Mouse (Mus musculus) layer of hippocampus, postnatal 10 days (tissue): ENCODE measurements around the gene Smpd3. TPM values are rescaled to one million over a fixed set of nuclear protein-coding genes. Genes with fewer than 3 reads are reported as not detected.
A peak's percentile ranks its signal among the peaks of the same experiment; 100 is the strongest.

ENCODE experiments used
- DNase-seq, 2 experiments: peaks; one replicate each; pipeline ENCODE4 v3.0.0; 2021; ENCODE audit warnings: low spot score in 2 of 2
- total RNA-seq, 2 experiments: library from RNA; stranded (reverse); gene quantifications; 2 replicates each; pipeline ENCODE4 v1.2.3; 2021

Smpd3 gene
- total RNA-seq, 2 experiments from 2014 or later = 124 to 127 TPM

GRCm38 (mm10) chr8:106232751-106233150 is 105.0 kb downstream of the Smpd3 start:
- no peak for DNase-seq

GRCm38 (mm10) chr8:106231536-106231935 is 106.3 kb downstream of the Smpd3 start:
- no peak for DNase-seq

DNA sequence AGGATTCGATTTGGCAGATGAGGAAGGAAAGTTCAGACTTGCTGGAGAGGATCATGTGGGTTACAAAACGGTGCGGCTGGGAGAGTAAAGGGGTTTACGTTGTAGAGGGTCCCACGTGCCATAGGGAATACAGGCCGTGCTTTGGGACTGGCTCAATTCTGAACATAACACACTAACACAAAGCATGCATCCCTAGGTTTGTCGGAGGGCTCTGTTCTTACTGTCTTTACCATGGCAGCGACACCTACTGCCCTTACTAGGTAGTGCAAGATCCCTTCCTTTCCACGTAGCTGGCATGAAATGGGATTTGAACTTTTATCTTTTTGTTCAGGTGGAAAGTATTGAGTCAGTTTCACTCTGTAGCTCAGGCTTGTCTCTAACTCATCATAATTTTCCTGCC is 111.2 kb downstream of the Smpd3 start:
- peak; percentile 62 to 64 for DNase-seq

DNA sequence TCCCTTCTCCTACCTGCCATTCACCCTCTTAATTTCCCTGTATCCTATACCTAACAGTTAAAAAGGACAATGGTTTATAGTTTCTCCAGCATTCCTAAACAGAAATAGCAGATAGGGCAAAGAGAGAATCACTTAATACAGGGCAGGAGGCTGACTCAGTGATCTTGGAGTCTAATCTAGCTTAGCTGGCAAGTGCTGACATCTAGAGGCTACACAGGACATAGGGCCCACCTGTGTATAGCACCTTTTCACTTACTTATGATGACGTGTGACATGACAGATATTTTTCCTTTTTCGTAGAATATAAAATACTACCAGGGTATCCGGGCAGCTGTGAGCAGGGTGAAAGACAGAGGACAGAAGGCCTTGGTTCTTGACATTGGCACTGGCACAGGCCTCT is 118.2 kb downstream of the Smpd3 start:
- DNase-seq = no peak

- DNase-seq = no peak
Measured at GRCm38 (mm10) chr8:106213959-106214358, 123.8 kb downstream of the Smpd3 start.

DNA sequence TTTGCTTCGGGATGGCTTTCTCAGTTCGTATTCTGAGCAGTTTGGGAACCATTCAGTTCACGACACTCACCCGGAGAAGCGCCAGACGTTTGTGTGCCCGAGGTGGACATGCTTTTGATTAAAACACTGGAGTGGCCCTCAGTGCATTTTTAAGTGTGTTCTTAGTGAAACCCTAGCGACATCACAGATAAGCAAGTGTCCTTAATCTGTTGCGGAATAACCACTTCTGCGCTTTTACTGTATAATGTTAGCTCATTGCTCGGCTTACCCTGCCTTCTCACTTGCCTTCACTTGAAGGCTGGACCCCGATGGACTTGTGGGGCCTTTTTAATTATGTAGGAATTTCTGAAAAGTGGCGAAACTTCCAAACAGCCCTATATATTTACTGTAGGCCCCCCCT is 126.4 kb downstream of the Smpd3 start:
- no peak for DNase-seq

- peak; percentile 93 to 96 for DNase-seq
Measured at GRCm38 (mm10) chr8:106210821-106211345, 126.9 kb downstream of the Smpd3 start, which contains the start of the genes Slc7a6os and Prmt7. Gene Slc7a6os, minus strand, starts transcription at chr8:106210935. Gene Prmt7, plus strand, starts transcription at chr8:106210936.

DNA sequence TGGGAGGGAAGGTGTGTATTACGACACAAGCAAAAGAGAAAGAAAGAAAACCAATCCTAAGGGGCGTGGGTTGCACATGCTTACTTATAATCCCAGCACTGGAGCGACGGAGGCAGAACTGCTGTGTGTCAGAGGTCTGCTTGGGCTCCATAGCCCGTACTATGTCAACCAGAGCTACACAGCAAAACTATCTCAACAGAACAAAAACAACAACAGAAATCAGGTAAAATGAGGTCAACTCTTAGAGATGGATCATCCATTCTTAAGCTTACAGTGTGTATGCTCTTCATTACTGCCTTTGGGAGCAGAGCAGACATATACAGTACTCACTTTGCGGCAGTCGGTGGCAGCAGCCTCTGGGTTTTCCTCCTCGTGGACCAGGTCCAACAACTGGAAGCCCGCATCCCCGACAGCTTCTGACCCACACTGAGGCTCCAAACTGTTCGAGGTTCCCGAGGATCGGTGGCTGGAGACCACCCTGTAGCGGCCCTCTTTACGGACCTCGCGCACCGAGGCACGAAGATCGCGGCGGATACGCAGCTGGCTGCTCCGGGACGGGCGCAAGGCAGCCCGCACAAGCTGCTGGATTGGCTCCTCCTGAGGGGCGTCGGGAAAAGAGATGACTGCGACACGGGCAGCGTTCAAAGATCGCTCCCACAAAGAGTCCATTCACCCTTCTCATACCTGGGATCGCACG is 127.6 kb downstream of the Smpd3 start:
- DNase-seq = no peak

Other genes starting within 250 kb of the Smpd3 start
- gene Esrp2, start 201.0 kb downstream of the Smpd3 start, total RNA-seq = under 1 TPM in 1 of 2 experiments, not detected in 1; 0.29 TPM
- gene Pla2g15, start 187.6 kb downstream of the Smpd3 start, total RNA-seq = 10 to 100 TPM; 18.7 to 20.1 TPM
- 10 to 100 TPM; 23.2 to 26.2 TPM for gene Slc7a6, start 169.1 kb downstream of the Smpd3 start, total RNA-seq
- 10 to 100 TPM; 30.4 to 32.3 TPM for gene Slc7a6os, start 127.1 kb downstream of the Smpd3 start, total RNA-seq
- gene Prmt7, start 127.1 kb downstream of the Smpd3 start, total RNA-seq = 10 to 100 TPM; 40.3 to 44.7 TPM
- 10 to 100 TPM; 20.2 to 21.5 TPM for gene Zfp90, start 77.3 kb upstream of the Smpd3 start, total RNA-seq
- not detected for gene 6030452D12Rik, start 162.5 kb upstream of the Smpd3 start, total RNA-seq
- under 1 TPM; 0.11 to 0.32 TPM for gene Cdh3, start 172.9 kb upstream of the Smpd3 start, total RNA-seq
- 100 to 1,000 TPM; 122 to 132 TPM for gene Gm10073, start 235.5 kb upstream of the Smpd3 start, total RNA-seq